Mouse (Mus musculus): ENCODE measurements around the gene Mrps35. TPM values are rescaled to one million over a fixed set of nuclear protein-coding genes. Genes with fewer than 3 reads are reported as not detected.

Gene Mrps35
- 10 to 100 TPM; 27.4 to 28.8 TPM for total RNA-seq (2023)

GRCm38 (mm10) chr6:147042291-147043290, at the start of gene Mrps35:
Gene Mrps35 (plus strand): TSS chr6:147042764.

GRCm38 (mm10) chr6:147032303-147032925, 10.2 kb upstream of the Mrps35 start, which contains the start of gene Rep15:
Gene Rep15 (plus strand): TSS chr6:147032584.

GRCm38 (mm10) chr6:147086594-147087225, 44.1 kb downstream of the Mrps35 start, which contains the start of gene Mansc4:
Gene Mansc4 (minus strand): TSS chr6:147087032.

DNA sequence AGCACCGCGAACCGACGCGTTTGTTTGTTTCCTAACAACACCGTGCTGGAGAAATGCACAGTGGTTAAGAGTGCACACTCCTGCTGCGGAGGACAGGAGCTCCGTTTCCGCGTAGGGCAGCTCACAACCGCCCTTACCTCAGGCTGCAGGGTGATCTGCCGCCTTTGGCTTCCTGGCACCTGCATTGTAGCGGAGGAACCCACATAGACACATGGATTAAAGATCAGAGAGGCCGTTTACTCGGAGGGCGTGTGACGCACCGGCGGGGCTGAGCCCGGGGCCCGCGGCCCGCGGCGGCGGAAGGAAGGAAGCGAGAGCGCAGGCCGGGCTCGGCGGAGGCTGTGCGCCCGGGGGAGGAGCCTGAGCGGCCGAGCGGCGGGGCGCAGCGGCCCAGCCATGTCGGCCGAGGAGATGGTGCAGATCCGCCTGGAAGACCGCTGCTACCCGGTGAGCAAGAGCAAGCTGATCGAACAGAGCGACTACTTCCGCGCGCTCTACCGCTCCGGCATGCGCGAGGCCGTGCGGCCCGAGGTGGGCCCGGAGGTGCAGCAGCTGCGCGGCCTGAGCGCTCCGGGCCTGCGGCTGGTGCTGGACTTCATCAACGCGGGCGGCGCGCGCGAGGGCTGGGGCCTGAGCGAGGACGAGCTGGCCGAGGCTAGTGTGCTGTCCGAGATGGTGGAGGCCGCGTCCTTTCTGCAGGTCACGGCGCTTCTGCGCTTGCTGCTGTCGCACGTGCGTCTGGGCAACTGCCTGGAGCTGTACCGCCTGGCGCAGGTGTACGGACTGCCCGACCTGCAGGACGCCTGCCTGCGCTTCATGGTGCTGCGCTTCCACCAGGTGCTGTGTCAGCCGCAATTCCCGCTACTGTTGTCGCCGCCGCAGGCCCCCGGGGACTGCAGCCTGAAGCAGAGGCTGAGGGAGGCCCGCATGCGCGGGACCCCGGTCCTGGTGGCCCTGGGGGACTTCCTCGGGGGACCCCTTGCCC, 48.9 kb downstream of the Mrps35 start, which contains the start of gene Klhl42:
Gene Klhl42, plus strand, starts transcription at position 244 of the 985 bp plus-strand sequence.

Other genes starting within 250 kb of the Mrps35 start
- gene Arntl2, start 246.7 kb upstream of the Mrps35 start, total RNA-seq (2023): not detected
- gene Smco2, start 192.7 kb upstream of the Mrps35 start, total RNA-seq (2023): not detected
- 1 to 10 TPM; 2.8 to 6.2 TPM for gene Ppfibp1, start 154.3 kb upstream of the Mrps35 start, total RNA-seq (2023)
- gene 1700034J05Rik, start 88.3 kb upstream of the Mrps35 start, total RNA-seq (2023): not detected
- under 1 TPM; 0.40 to 0.48 TPM for gene Rep15, start 10.2 kb upstream of the Mrps35 start, total RNA-seq (2023)
- gene Mansc4, start 44.3 kb downstream of the Mrps35 start, total RNA-seq (2023): not detected
- gene Klhl42, start 48.6 kb downstream of the Mrps35 start, total RNA-seq (2023): 1 to 10 TPM; 3.9 to 6.2 TPM
- not detected for gene Pthlh, start 221.4 kb downstream of the Mrps35 start, total RNA-seq (2023)